Mouse (Mus musculus) heart, adult 2 months (tissue): ENCODE data around the gene Sv2c.

Experiments
- CTCF ChIP-seq: fragments of 200-600 bp; IDR thresholded peaks from 2 replicates; pipeline ENCODE4 v1.8.1; 2022; ENCODE audit warnings: antibody characterized with exemption, mild to moderate bottlenecking, moderate library complexity
- EP300 ChIP-seq: fragments of 200-500 bp; IDR thresholded peaks from 2 replicates; pipeline ENCODE4 v1.6.1; 2011; ENCODE audit warnings: low read depth, low read length, control low read depth; ENCODE audit not compliant: insufficient read depth

GRCm38 (mm10) chr13:96132401-96132816, at the start of gene Sv2c:
- TF ChIP-seq EP300 (no peak), CTCF (no peak)
